Mouse (Mus musculus) limb, embryonic 11.5 days (tissue): ENCODE measurements around the gene Gucy2d. TPM values are rescaled to one million over a fixed set of nuclear protein-coding genes. Genes with fewer than 3 reads are reported as not detected.

Experiments used
- ATAC-seq: fragments of 200-750 bp; cut with Nextera tagmentation; 2 replicates; pipeline ENCODE4 v1.8.0; 2017; ENCODE audit warnings: low read depth; ENCODE audit not compliant: insufficient number of reproducible peaks, low FRiP score, low TSS enrichment
- DNase-seq: peaks from one replicate; pipeline ENCODE4 v3.0.0-alpha.2; 2015; ENCODE audit warnings: low spot score
- H3K27ac ChIP-seq: fragments of 300-500 bp; sonication (generic); replicated peaks from 2 replicates; pipeline ENCODE4 v1.5.1; 2014; ENCODE audit warnings: low read depth, mild to moderate bottlenecking, low read length
- H3K27me3 ChIP-seq: fragments of 300-500 bp; sonication (generic); 2 replicates; pipeline ENCODE4 v1.6.1; 2014; ENCODE audit warnings: mild to moderate bottlenecking, low read length, mixed read lengths; ENCODE audit not compliant: control insufficient read depth, insufficient read depth
- H3K36me3 ChIP-seq: fragments of 300-500 bp; sonication (generic); 2 replicates; pipeline ENCODE4 v1.6.1; 2014; ENCODE audit warnings: mild to moderate bottlenecking, low read length, moderate library complexity, mixed read lengths; ENCODE audit not compliant: control insufficient read depth, insufficient read depth
- H3K4me1 ChIP-seq: fragments of 300-500 bp; sonication (generic); 2 replicates; pipeline ENCODE4 v1.6.1; 2014; ENCODE audit warnings: low read length, mixed read lengths; ENCODE audit not compliant: control insufficient read depth, insufficient read depth
- H3K4me2 ChIP-seq: fragments of 300-500 bp; sonication (generic); 2 replicates; pipeline ENCODE4 v1.6.1; 2014; ENCODE audit warnings: low read depth, mild to moderate bottlenecking, moderate library complexity; ENCODE audit not compliant: severe bottlenecking
- H3K4me3 ChIP-seq: fragments of 300-500 bp; sonication (generic); 2 replicates; pipeline ENCODE4 v1.5.1; 2014; ENCODE audit warnings: low read depth, low read length
- H3K9ac ChIP-seq: fragments of 300-500 bp; sonication (generic); 2 replicates; pipeline ENCODE4 v1.6.1; 2014; ENCODE audit warnings: mild to moderate bottlenecking, low read length
- H3K9me3 ChIP-seq: fragments of 300-500 bp; sonication (generic); 2 replicates; pipeline ENCODE4 v1.6.1; 2016; ENCODE audit warnings: low read length; ENCODE audit not compliant: control insufficient read depth
- WGBS: fragments of 180-500 bp; shearing (Covaris S2); extraction: QIAGEN DNeasy Blood & Tissue Kit; methylation state at CpG from one replicate; pipeline ENCODE4 v1.1.7; 2014; 5-methylcytosine and 5-hydroxymethylcytosine counted together
- polyA plus RNA-seq: library from polyadenylated mRNA; unstranded; fragments of >200 nt; fragmentation: Nextera tagmentation; extraction: Ambion mirVana; gene quantifications from 2 replicates; pipeline ENCODE4 v1.2.1, GENCODE M21; 2014

The Gucy2d gene
- polyA plus RNA-seq, result not detected in 2 replicates

- ATAC-seq (no peak), DNase-seq (no peak)
- H3K27me3 ChIP-seq, result no peaks in the 10 kb centered on the region
- no peak within 1 kb of the TSS for H3K4me3 ChIP-seq
- no peaks in the 10 kb centered on the region for H3K36me3 ChIP-seq
- no peaks in the 10 kb centered on the region for H3K4me1 ChIP-seq
- no peak within 1 kb of the TSS for H3K27ac ChIP-seq
- WGBS, result 58% methylated on average over 10 of the region's 10 CpGs
- no peak within 1 kb of the TSS for H3K9ac ChIP-seq
- H3K4me2 ChIP-seq, result no peak within 1 kb of the TSS
- H3K9me3 ChIP-seq, result no peaks in the 10 kb centered on the region
Observed at GRCm38 (mm10) chr7:98439956-98440466, at the start of gene Gucy2d. Gene Gucy2d, plus strand, starts transcription at chr7:98440416.

GRCm38 (mm10) chr7:98390486-98390885, 49.7 kb upstream of the Gucy2d start:
- no peak overlapping the region for H3K9ac ChIP-seq
- WGBS, result 73% methylated on average over 2 of the region's 2 CpGs
- H3K4me2 ChIP-seq, result no peak overlapping the region
- H3K4me1 ChIP-seq, result 0 out of 2 replicates have a peak, but pooled peaks cover 2% of the 10 kb centered on the region
- H3K27ac ChIP-seq, result no peak overlapping the region
- H3K9me3 ChIP-seq, result no peaks in the 10 kb centered on the region
- no peaks in the 10 kb centered on the region for H3K36me3 ChIP-seq
- ATAC-seq (no peak), DNase-seq (no peak)
- no peak overlapping the region for H3K4me3 ChIP-seq
- no peaks in the 10 kb centered on the region; the same call in 1 of the 2 replicates for H3K27me3 ChIP-seq

GRCm38 (mm10) chr7:98391351-98391936, 48.8 kb upstream of the Gucy2d start:
- no peaks in the 10 kb centered on the region for H3K9me3 ChIP-seq
- H3K9ac ChIP-seq, result no peak overlapping the region
- ATAC-seq (no peak), DNase-seq (no peak)
- 0 out of 2 replicates have a peak, but pooled peaks cover 2% of the 10 kb centered on the region for H3K4me1 ChIP-seq
- H3K27ac ChIP-seq, result no peak overlapping the region
- no peaks in the 10 kb centered on the region; the same call in 1 of the 2 replicates for H3K27me3 ChIP-seq
- WGBS, result 90% methylated on average over 7 of the region's 7 CpGs
- H3K4me2 ChIP-seq, result no peak overlapping the region
- no peak overlapping the region for H3K4me3 ChIP-seq
- H3K36me3 ChIP-seq, result no peaks in the 10 kb centered on the region

GRCm38 (mm10) chr7:98392466-98393201, 47.6 kb upstream of the Gucy2d start:
- Histone ChIP-seq H3K4me3 (no peak overlapping the region), H3K9me3 (no peaks in the 10 kb centered on the region), H3K4me1 (0 out of 2 replicates have a peak, but pooled peaks cover 2% of the 10 kb centered on the region), H3K9ac (no peak overlapping the region), H3K27me3 (no peaks in the 10 kb centered on the region; the same call in 1 of the 2 replicates), H3K4me2 (no peak overlapping the region), H3K36me3 (no peaks in the 10 kb centered on the region), H3K27ac (no peak overlapping the region)
- ATAC-seq, result no peak
- DNase-seq, result no peak
- WGBS, result 87% methylated on average over 8 of the region's 8 CpGs

- WGBS, result 58% methylated on average over 15 of the region's 15 CpGs
- H3K36me3 ChIP-seq, result no peaks in the 10 kb centered on the region
- no peak for DNase-seq
- no peak overlapping the region for H3K4me2 ChIP-seq
- no peak for ATAC-seq
- H3K4me3 ChIP-seq, result no peak overlapping the region
- no peaks in the 10 kb centered on the region for H3K9me3 ChIP-seq
- no peaks in the 10 kb centered on the region for H3K27me3 ChIP-seq
- no peaks in the 10 kb centered on the region; the same call in 1 of the 2 replicates for H3K4me1 ChIP-seq
- no peak overlapping the region for H3K27ac ChIP-seq
- no peak overlapping the region for H3K9ac ChIP-seq
Observed at GRCm38 (mm10) chr7:98402582-98403574, 37.3 kb upstream of the Gucy2d start.

- no peak overlapping the region for H3K4me3 ChIP-seq
- no peaks in the 10 kb centered on the region; the same call in 1 of the 2 replicates for H3K4me1 ChIP-seq
- 82% methylated on average over 4 of the region's 4 CpGs for WGBS
- no peak overlapping the region for H3K4me2 ChIP-seq
- H3K27me3 ChIP-seq, result no peaks in the 10 kb centered on the region
- no peaks in the 10 kb centered on the region for H3K36me3 ChIP-seq
- no peak for ATAC-seq
- no peak overlapping the region for H3K27ac ChIP-seq
- DNase-seq, result no peak
- no peak overlapping the region for H3K9ac ChIP-seq
- H3K9me3 ChIP-seq, result no peaks in the 10 kb centered on the region
Observed at GRCm38 (mm10) chr7:98403996-98404395, 36.2 kb upstream of the Gucy2d start.

GRCm38 (mm10) chr7:98407615-98408014, 32.6 kb upstream of the Gucy2d start:
- 91% methylated on average over 5 of the region's 5 CpGs for WGBS
- DNase-seq (no peak), ATAC-seq (no peak)
- Histone ChIP-seq H3K27me3 (no peaks in the 10 kb centered on the region), H3K36me3 (no peaks in the 10 kb centered on the region), H3K4me2 (no peak overlapping the region), H3K9me3 (no peaks in the 10 kb centered on the region), H3K9ac (no peak overlapping the region), H3K27ac (no peak overlapping the region), H3K4me3 (no peak overlapping the region), H3K4me1 (no peaks in the 10 kb centered on the region; the same call in 1 of the 2 replicates)

GRCm38 (mm10) chr7:98413115-98413514, 27.1 kb upstream of the Gucy2d start:
- Histone ChIP-seq H3K4me1 (peaks cover 11% of the 10 kb centered on the region), H3K9me3 (no peaks in the 10 kb centered on the region), H3K27me3 (no peaks in the 10 kb centered on the region), H3K36me3 (no peaks in the 10 kb centered on the region), H3K27ac (no peak overlapping the region), H3K9ac (no peak overlapping the region), H3K4me3 (no peak overlapping the region), H3K4me2 (no peak overlapping the region)
- 88% methylated on average over 4 of the region's 4 CpGs for WGBS
- DNase-seq (no peak), ATAC-seq (no peak)
